Mouse (Mus musculus) frontal cortex, postnatal 10 days (tissue): ENCODE measurements around the gene Cntnap4.
"Not testable (repeated sequence)": the region's sequence is repeated elsewhere in the genome, so short reads cannot be mapped to it uniquely, and the experiment has no call there.

Experiments used
- DNase-seq, 2 experiments: peaks; one replicate each; pipeline ENCODE4 v3.0.0; 2022; ENCODE audit warnings: low spot score in 2 of 2, mixed read lengths in 1 of 2

The Cntnap4 gene

DNA sequence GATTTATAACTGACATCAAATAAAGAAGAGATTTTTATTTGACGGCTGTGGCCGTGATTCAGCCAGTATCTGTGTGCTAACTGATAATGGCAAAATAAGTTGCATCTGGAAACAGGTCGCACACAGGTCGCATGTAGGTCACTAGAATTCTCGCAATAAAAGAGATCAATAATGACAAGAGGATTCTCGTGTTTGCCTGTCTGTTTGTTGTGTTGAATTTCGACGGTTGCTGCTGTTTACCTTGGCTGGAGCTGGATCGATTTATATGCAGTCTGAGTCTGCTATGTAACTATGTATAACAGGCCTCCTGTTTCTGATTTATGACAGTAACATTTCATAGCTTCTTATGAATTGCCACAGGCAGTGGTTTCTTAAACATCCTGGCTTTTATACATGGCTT, 155.1 kb downstream of the Cntnap4 start:
- DNase-seq = no peak

DNA sequence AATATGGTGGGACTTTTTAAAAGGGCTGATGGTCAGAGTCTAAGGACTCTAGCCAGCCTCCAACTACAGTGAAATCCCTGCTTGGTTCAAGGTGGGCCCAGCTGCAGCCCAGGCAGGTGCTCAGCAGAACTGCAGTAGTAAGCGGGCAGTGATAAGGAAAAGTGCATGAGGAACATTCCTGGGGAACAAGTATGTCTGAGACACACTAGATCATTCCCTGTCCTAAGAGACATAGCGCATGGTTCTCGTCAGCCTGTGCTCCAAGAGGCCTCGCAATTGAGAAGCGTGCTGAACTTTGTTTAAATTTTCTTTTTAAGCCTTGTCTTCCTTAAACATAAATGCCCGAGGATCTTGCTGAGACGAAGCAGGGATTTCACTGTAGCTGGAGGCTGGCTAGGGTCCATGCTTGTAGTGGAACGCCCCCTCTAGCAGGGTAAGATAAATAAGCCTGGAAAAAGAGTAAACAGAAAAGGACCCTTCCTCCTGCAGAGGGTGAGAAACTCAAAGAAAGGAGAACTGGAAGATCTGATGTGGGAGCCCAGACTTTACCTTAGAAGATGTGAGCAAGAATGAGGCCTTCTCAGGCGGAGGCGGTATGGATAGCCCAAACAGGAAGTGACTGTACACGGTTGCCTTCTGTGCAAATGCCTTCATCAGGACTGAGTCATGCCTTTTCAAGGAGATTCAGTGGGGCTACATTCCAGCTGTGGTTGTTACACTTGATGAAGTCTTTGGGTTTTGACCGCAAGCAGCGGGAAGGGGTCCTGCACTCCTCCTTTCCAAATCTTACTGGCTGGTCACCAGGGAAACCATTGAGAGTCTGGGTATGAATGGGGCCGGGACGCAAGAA, 161.0 kb downstream of the Cntnap4 start:
- no peak for DNase-seq

DNA sequence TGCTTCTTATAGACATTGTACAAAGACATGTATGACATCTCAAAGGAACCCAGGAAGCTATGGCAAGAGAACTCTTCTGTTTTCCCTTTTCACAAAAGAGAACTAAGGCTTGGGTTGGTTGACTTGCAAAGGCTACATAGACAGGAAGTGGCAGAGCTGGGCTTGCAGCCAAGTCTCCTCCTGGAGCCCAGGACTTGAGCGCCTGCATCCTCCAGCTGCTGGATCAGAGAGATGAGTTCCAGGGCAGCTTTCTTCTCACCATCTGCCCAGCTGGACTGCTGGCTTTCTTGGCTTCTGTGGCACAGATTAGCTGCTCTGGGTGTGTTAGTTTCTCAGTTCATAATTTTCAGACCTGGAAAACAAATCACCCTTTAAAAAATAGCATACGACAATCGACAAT, 165.7 kb downstream of the Cntnap4 start:
- no peak for DNase-seq

DNA sequence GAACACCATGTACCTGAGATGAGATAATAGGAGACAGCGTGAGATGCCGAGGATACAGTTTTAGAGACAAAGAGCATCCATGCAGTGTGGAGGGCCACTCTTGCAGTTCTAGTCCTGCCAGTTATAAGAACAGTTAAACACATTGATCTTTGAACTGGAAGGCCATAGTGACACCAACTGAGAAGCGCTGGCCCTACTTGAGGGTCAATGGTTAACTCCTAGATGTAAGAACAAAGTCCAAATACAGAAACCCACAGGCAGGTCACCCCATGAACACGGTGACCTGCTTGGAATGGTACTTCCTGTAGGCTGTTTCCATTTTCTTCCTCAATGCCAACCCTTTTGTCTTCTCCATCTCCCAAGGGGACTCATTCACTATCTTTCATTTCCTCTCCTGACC, 173.5 kb downstream of the Cntnap4 start:
- no peak for DNase-seq

DNA sequence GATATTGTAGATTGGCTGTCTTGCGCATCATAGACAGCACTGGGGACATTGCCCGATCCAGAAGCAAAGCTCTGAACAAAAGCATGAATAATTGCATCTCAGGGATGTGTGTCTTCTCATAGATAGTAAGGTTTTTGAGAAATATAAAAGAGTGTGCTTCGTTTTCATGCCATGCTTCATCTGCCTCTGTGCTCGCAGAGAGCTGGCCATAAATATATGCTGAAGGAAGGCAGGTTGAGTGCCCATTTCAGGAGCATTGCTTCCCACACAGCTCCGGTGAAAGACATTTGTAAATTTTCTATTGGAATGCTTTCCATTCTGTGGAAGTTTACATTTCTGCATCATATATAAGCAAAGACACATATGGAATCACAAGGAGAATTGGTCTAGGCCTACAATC, 177.5 kb downstream of the Cntnap4 start:
- no peak for DNase-seq

DNA sequence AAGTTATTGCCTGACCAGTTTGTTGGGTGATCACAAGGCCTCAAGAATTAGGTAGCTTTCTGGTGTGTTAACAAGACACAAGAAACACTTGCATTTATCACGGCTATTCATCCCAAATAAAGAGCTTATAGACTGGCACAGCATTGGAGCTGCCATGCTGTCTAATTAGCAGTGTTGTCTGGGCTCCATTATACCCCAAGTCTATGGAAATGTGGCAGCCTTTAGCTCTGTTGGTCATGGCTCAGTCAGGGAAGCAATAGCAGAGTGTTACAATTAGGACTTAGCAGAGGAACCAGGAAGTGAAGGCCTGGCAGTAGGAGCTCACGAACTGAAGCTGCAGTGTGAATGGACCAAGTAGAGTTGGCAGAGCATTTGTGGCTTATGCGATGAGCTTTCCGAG, 185.3 kb downstream of the Cntnap4 start:
- no peak for DNase-seq

DNA sequence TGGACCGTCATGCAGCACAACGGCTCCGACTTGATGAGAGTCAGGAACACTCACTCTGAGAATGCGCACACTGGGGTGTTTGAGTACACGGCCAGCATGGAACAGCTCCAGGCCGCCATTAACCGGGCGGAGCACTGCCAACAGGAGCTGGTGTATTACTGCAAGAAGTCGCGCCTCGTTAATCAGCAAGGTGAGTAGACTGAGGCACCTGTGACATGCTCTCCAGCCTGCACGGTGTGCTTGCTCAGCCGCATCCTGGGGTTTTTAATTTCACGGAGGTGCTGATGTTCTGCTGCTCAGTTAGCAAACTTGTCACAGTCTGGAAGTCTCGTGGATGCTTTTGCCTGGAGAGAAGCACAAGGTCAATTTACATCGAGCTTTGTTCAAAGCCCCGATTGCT, 233.2 kb downstream of the Cntnap4 start:
- no peak for DNase-seq

DNA sequence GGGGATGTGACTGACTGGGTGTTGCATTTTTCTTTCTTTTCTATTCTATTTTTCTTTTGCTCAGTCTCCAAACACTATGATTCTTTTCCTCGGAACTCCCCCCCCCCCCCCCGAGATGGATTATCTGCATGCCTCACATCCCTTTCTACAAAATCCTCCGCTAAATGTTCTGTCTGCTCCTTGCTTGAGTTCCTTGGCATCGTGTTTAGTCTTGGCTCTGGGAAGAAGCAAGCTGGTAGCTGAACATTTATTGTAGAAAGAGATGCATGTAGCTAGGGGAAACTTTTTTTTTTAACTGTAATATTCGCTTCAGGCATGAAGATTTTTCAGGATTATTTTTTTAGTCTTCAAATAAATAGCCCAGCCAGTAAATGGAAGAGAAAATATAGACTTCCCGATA, 239.5 kb downstream of the Cntnap4 start:
- DNase-seq = no peak

DNA sequence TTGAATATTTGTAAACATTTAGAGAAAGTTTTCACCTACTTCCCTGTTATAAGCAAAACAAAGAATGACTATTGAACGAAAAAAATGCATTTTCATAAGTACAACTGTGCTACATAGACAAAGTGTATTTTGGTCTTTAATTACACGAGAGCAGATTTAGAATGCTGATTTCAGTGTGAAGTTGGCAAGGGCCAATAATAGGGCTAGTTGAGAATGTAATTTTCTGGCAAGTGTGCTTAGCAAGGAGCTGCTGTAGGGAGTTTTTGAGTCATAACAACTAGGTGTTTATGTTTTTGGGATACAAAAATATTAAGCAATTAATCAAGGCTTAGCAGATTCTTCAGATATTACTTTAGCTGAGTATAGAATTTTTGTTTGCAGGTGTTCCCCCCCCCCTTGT, 271.2 kb downstream of the Cntnap4 start:
- no peak for DNase-seq

DNA sequence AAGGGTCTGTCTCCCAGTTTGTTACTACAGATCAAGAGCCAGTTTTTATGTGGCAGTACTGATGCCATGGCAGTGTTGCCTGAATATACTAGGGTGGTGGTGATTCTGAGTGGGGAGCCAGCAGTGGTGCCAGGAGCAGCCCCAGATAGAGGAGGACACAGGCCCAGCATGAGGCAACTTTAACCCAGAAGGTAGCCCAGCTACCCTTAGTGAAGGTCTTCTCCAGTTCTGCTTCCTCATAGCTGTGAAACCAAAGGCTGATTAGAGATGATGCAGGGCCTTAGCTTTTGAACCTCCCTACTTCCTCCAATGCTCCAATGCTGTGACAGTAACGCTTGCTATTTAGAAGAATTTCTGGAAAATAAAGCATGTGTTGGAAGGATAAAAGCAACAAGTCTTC, 279.7 kb downstream of the Cntnap4 start:
- DNase-seq = not testable (repeated sequence)

DNA sequence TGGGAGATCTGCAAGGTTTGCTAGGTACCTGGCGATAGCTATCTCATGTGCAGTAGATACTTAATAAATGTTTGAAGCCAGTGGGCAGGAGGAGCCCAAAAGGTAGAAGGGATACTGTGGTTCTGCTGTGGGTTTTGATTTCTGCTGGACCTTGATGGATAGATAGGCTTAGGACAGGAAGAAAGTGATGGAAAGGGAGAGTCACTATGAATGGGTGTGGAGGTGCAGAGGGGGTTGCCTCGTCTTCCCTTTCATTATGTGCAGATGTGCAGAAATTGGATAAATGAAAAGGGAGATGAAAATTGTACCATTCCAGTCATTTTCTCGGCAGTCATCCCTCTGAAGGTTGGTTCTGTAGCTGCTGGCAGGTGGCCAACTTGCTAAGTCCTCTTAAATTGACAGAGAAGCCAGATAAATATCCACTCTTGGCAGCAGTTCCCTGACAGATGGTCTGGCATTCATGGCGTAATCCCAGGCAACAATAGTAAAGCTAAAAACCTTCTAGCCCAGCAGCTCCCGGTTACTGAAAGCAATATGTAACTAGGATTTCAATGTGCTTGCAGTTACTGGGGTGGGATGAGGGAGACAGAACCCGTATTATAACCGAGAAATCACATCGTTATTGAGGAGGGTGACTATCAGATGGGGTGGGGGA, 336.7 kb downstream of the Cntnap4 start:
- peak; percentile 56 for DNase-seq

DNA sequence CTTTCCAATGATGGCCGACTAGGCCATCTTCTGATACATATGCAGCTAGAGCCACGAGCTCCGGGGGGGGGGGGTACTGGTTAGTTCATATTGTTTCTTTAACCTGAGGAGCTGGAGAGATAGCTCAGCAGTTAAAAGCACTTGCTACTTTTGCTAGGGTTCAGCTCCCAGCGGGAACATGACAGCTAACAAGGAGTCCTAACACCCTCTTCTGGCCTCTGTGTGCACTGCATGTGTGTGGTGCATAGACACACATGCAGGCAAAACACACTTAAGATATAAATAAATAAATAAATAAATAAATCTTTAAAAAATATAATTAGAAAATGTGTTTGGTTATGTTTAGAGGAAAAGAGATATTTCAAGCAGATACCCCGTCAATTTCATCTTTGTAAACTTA, 339.7 kb downstream of the Cntnap4 start:
- peak in 1 of 2 experiments; percentile 36 for DNase-seq

DNA sequence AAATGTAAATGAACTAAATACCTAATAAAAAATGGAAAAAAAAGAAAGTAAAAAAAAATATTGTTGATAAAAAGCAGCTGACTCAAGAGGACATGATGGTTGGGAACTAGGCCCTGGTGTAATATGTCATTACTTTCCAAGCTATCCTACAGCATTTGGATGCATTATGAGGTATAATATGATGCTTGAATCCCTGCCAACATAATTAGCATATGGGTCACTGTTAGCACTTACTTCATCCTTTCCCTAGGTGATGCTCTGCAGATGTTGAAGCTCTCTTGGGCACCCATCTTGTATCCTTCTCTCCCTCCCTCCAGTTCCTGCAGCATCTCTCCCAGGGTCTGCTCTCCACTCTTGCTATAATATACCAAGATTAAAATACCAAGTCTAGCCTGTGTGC, 341.6 kb downstream of the Cntnap4 start:
- DNase-seq = no peak

DNA sequence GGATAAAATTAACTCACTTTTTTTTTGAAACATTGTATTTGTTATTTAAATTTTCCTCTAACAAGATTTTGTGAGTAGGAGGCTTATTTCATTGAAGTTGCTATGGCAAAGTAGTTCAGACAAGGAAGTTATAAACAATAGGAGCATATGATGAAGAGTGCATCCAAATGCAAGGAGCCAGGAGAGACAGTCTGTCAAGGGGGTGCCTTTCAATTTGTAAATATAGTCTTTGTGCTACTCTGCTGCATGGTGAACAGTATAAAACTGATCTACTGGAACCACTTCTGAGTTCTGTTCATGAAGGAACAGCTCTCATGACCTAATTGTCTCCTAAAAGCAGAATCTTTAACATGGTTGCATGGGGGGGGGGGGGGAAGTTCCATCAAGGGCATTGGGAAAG, 352.3 kb downstream of the Cntnap4 start:
- DNase-seq = no peak

DNA sequence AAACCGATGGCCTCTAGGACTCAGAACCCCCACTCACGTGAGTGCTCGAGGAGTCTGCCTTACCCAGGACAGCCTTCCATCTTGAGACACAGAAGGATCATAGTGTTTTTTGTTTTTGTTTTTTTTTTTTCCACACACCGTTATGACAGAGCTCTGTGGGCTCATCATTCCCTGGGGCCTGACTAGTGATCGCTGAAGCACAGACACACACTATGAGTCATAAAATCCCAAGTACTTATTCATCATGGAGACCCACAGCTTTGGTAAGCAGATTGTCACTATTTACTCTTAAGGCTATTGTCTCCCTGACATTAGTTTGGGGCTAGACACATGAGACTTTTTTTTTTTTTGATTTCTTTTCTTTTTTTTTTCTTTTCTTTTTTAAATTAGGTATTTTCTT, 352.9 kb downstream of the Cntnap4 start:
- DNase-seq = no peak
